Mouse (Mus musculus): ENCODE data around the gene Fam186b.
"Not testable (repeated sequence)": the region's sequence is repeated elsewhere in the genome, so short reads cannot be mapped to it uniquely, and the experiment has no call there.

The Fam186b gene

GRCm38 (mm10) chr15:99259167-99259729 lies 36.4 kb downstream of the Fam186b start:
- DNase-seq (ENCODE audit: low spot score): no peak

GRCm38 (mm10) chr15:99255241-99255749 lies 40.4 kb downstream of the Fam186b start:
- DNase-seq (ENCODE audit: low spot score): no peak

- no peak for DNase-seq (ENCODE audit: low spot score)
These were observed 41.1 kb downstream of the Fam186b start for GRCm38 (mm10) chr15:99254477-99255005.

- no peak for DNase-seq (ENCODE audit: low spot score)
These were observed 41.9 kb downstream of the Fam186b start for GRCm38 (mm10) chr15:99253772-99254171.

GRCm38 (mm10) chr15:99253175-99253479 lies 42.6 kb downstream of the Fam186b start:
- not testable (repeated sequence) for DNase-seq (ENCODE audit: low spot score)

- no peak for DNase-seq (ENCODE audit: low spot score)
These were observed 43.1 kb downstream of the Fam186b start for GRCm38 (mm10) chr15:99252381-99253174.

GRCm38 (mm10) chr15:99251626-99252380 lies 43.9 kb downstream of the Fam186b start, which contains the start of gene Mcrs1:
Gene Mcrs1, minus strand, starts transcription at chr15:99251961.
- DNase-seq (ENCODE audit: low spot score): peak; percentile 96

GRCm38 (mm10) chr15:99251111-99251510 lies 44.6 kb downstream of the Fam186b start:
- DNase-seq (ENCODE audit: low spot score): not testable (repeated sequence)

GRCm38 (mm10) chr15:99249938-99250337 lies 45.8 kb downstream of the Fam186b start:
- no peak for DNase-seq (ENCODE audit: low spot score)

GRCm38 (mm10) chr15:99248972-99249371 lies 46.7 kb downstream of the Fam186b start:
- no peak for DNase-seq (ENCODE audit: low spot score)

- DNase-seq (ENCODE audit: low spot score): not testable (repeated sequence)
These were observed 49.0 kb downstream of the Fam186b start for GRCm38 (mm10) chr15:99246736-99247135.

- DNase-seq (ENCODE audit: low spot score): no peak
These were observed 53.6 kb downstream of the Fam186b start for GRCm38 (mm10) chr15:99242045-99242444.

- DNase-seq (ENCODE audit: low spot score): no peak
These were observed 54.4 kb downstream of the Fam186b start for GRCm38 (mm10) chr15:99241249-99241648.

- no peak for DNase-seq (ENCODE audit: low spot score)
These were observed 55.6 kb downstream of the Fam186b start for GRCm38 (mm10) chr15:99240129-99240528.

- DNase-seq (ENCODE audit: low spot score): no peak
These were observed 57.7 kb downstream of the Fam186b start for GRCm38 (mm10) chr15:99238006-99238405.

GRCm38 (mm10) chr15:99234326-99235010 lies 61.2 kb downstream of the Fam186b start:
- DNase-seq (ENCODE audit: low spot score): no peak

GRCm38 (mm10) chr15:99233719-99234118 lies 62.0 kb downstream of the Fam186b start:
- peak; percentile 53 for DNase-seq (ENCODE audit: low spot score)

- DNase-seq (ENCODE audit: low spot score): no peak
These were observed 63.7 kb downstream of the Fam186b start for GRCm38 (mm10) chr15:99231998-99232397.

GRCm38 (mm10) chr15:99226090-99226489 lies 69.6 kb downstream of the Fam186b start:
- DNase-seq (ENCODE audit: low spot score): no peak

- no peak for DNase-seq (ENCODE audit: low spot score)
These were observed 70.4 kb downstream of the Fam186b start for GRCm38 (mm10) chr15:99225081-99225810.

All from T-cell, adult 2 months (primary cell).